Mouse (Mus musculus): ENCODE data around the gene Ptgs1.

The Ptgs1 gene

GRCm38 (mm10) chr2:36243892-36244309 lies 13.7 kb downstream of the Ptgs1 start:
- ATAC-seq (ENCODE audit: insufficient number of reproducible peaks, low FRiP score, low TSS enrichment), result no peak

- ATAC-seq (ENCODE audit: insufficient number of reproducible peaks, low FRiP score, low TSS enrichment), result no peak
Observed at GRCm38 (mm10) chr2:36244705-36245104, 14.5 kb downstream of the Ptgs1 start.

- no peak for ATAC-seq (ENCODE audit: insufficient number of reproducible peaks, low FRiP score, low TSS enrichment)
Observed at GRCm38 (mm10) chr2:36247964-36248363, 17.7 kb downstream of the Ptgs1 start.

- ATAC-seq (ENCODE audit: insufficient number of reproducible peaks, low FRiP score, low TSS enrichment), result no peak
Observed at GRCm38 (mm10) chr2:36251156-36251555, 20.9 kb downstream of the Ptgs1 start.

- no peak for ATAC-seq (ENCODE audit: insufficient number of reproducible peaks, low FRiP score, low TSS enrichment)
Observed at GRCm38 (mm10) chr2:36252505-36252904, 22.3 kb downstream of the Ptgs1 start.

- ATAC-seq (ENCODE audit: insufficient number of reproducible peaks, low FRiP score, low TSS enrichment), result no peak
Observed at GRCm38 (mm10) chr2:36254445-36254844, 24.2 kb downstream of the Ptgs1 start.

- no peak for ATAC-seq (ENCODE audit: insufficient number of reproducible peaks, low FRiP score, low TSS enrichment)
Observed at GRCm38 (mm10) chr2:36256931-36257330, 26.7 kb downstream of the Ptgs1 start.

- ATAC-seq (ENCODE audit: insufficient number of reproducible peaks, low FRiP score, low TSS enrichment), result no peak
Observed at GRCm38 (mm10) chr2:36259382-36259781, 29.2 kb downstream of the Ptgs1 start.

GRCm38 (mm10) chr2:36259798-36260540 lies 29.7 kb downstream of the Ptgs1 start:
- no peak for ATAC-seq (ENCODE audit: insufficient number of reproducible peaks, low FRiP score, low TSS enrichment)

- ATAC-seq (ENCODE audit: insufficient number of reproducible peaks, low FRiP score, low TSS enrichment), result no peak
Observed at GRCm38 (mm10) chr2:36262025-36262424, 31.8 kb downstream of the Ptgs1 start.

- ATAC-seq (ENCODE audit: insufficient number of reproducible peaks, low FRiP score, low TSS enrichment), result no peak
Observed at GRCm38 (mm10) chr2:36269458-36269857, 39.2 kb downstream of the Ptgs1 start.

- no peak for ATAC-seq (ENCODE audit: insufficient number of reproducible peaks, low FRiP score, low TSS enrichment)
Observed at GRCm38 (mm10) chr2:36270186-36270585, 40.0 kb downstream of the Ptgs1 start.

- ATAC-seq (ENCODE audit: insufficient number of reproducible peaks, low FRiP score, low TSS enrichment), result no peak
Observed at GRCm38 (mm10) chr2:36271085-36271484, 40.9 kb downstream of the Ptgs1 start.

GRCm38 (mm10) chr2:36272288-36272950 lies 42.2 kb downstream of the Ptgs1 start:
- ATAC-seq (ENCODE audit: insufficient number of reproducible peaks, low FRiP score, low TSS enrichment), result no peak

GRCm38 (mm10) chr2:36276454-36276853 lies 46.2 kb downstream of the Ptgs1 start:
- no peak for ATAC-seq (ENCODE audit: insufficient number of reproducible peaks, low FRiP score, low TSS enrichment)

- ATAC-seq (ENCODE audit: insufficient number of reproducible peaks, low FRiP score, low TSS enrichment), result no peak
Observed at GRCm38 (mm10) chr2:36278760-36279159, 48.5 kb downstream of the Ptgs1 start.

GRCm38 (mm10) chr2:36281138-36281537 lies 50.9 kb downstream of the Ptgs1 start:
- ATAC-seq (ENCODE audit: insufficient number of reproducible peaks, low FRiP score, low TSS enrichment), result no peak

- no peak for ATAC-seq (ENCODE audit: insufficient number of reproducible peaks, low FRiP score, low TSS enrichment)
Observed at GRCm38 (mm10) chr2:36282301-36282700, 52.1 kb downstream of the Ptgs1 start.

Data from cerebellum, adult (tissue).